Mouse (Mus musculus) forebrain, postnatal 0 days (tissue): Measurements from ENCODE around the gene Gm20479. TPM values are rescaled to one million over a fixed set of nuclear protein-coding genes. Genes with fewer than 3 reads are reported as not detected.

ENCODE experiments used
- ATAC-seq: fragments of 200-750 bp; cut with Nextera tagmentation; 2 replicates; pipeline ENCODE4 v1.8.0; 2017; ENCODE audit warnings: mild to moderate bottlenecking, moderate library complexity
- DNase-seq: peaks from one replicate; pipeline ENCODE4 v3.0.0-alpha.2; 2015
- H3K27ac ChIP-seq: fragments of 300-500 bp; sonication (generic); 2 replicates; pipeline ENCODE4 v1.5.1; 2014; ENCODE audit warnings: low read depth, mild to moderate bottlenecking, antibody characterized with exemption, low read length, moderate library complexity, mixed read lengths
- H3K27me3 ChIP-seq: fragments of 300-500 bp; sonication (generic); 2 replicates; pipeline ENCODE4 v1.6.1; 2014; ENCODE audit warnings: mild to moderate bottlenecking, low read length, mixed read lengths; ENCODE audit not compliant: insufficient read depth
- H3K36me3 ChIP-seq: fragments of 300-500 bp; sonication (generic); 2 replicates; pipeline ENCODE4 v1.6.1; 2014; ENCODE audit warnings: mild to moderate bottlenecking, moderate library complexity; ENCODE audit not compliant: insufficient read depth
- H3K4me1 ChIP-seq: fragments of 300-500 bp; sonication (generic); 2 replicates; pipeline ENCODE4 v1.6.1; 2014; ENCODE audit warnings: antibody characterized with exemption; ENCODE audit not compliant: insufficient read depth
- H3K4me2 ChIP-seq: fragments of 300-500 bp; sonication (generic); 2 replicates; pipeline ENCODE4 v1.6.1; 2014; ENCODE audit warnings: low read depth, mild to moderate bottlenecking, moderate library complexity
- H3K4me3 ChIP-seq: fragments of 300-500 bp; sonication (generic); 2 replicates; pipeline ENCODE4 v1.5.1; 2014; ENCODE audit warnings: low read depth, low read length, mixed read lengths
- H3K9ac ChIP-seq: fragments of 300-500 bp; sonication (generic); 2 replicates; pipeline ENCODE4 v1.6.1; 2014; ENCODE audit warnings: mild to moderate bottlenecking
- H3K9me3 ChIP-seq: fragments of 300-500 bp; sonication (generic); 2 replicates; pipeline ENCODE4 v1.6.1; 2016; ENCODE audit warnings: low read length
- CTCF ChIP-seq: sonication (generic); IDR thresholded peaks from 2 replicates; pipeline ENCODE4 v1.5.1; 2016; ENCODE audit warnings: antibody characterized with exemption, control low read depth, low read depth
- WGBS: fragments of 180-500 bp; shearing (Covaris S2); extraction: QIAGEN DNeasy Blood & Tissue Kit; methylation state at CpG from one replicate; pipeline ENCODE4 v1.1.7; 2014; 5-methylcytosine and 5-hydroxymethylcytosine counted together
- polyA plus RNA-seq: library from polyadenylated mRNA; unstranded; fragments of >200 nt; fragmentation: Nextera tagmentation; extraction: Ambion mirVana; gene quantifications from 2 replicates; pipeline ENCODE4 v1.2.1, GENCODE M21; 2015
- total RNA-seq: library from RNA; depleted of rRNA; stranded (reverse); fragments of >200 nt; gene quantifications from 2 replicates; pipeline ENCODE4 v1.2.3, GENCODE M21; 2014; rRNA removed

The Gm20479 gene
- total and polyA plus RNA-seq, 2 experiments from 2014 or later, result not detected

GRCm38 (mm10) chr7:27307551-27307950, 49.7 kb downstream of the Gm20479 start:
- 69% methylated on average over 9 of the region's 9 CpGs for WGBS
- Histone ChIP-seq H3K4me2 (no peak overlapping the region), H3K4me3 (no peak overlapping the region), H3K9ac (no peak overlapping the region), H3K36me3 (no peaks in the 10 kb centered on the region; the same call in 1 of the 2 replicates), H3K27ac (no peak overlapping the region), H3K27me3 (no peaks in the 10 kb centered on the region), H3K4me1 (no peaks in the 10 kb centered on the region), H3K9me3 (no peaks in the 10 kb centered on the region)
- no peak for DNase-seq
- TF ChIP-seq CTCF, result peak; percentile 42
- ATAC-seq, result no peak

- Histone ChIP-seq H3K27me3 (no peaks in the 10 kb centered on the region), H3K4me3 (no peak overlapping the region), H3K27ac (no peak overlapping the region), H3K9ac (no peak overlapping the region), H3K4me1 (no peaks in the 10 kb centered on the region), H3K4me2 (no peak overlapping the region), H3K9me3 (no peaks in the 10 kb centered on the region), H3K36me3 (no peaks in the 10 kb centered on the region; the same call in 1 of the 2 replicates)
- TF ChIP-seq CTCF, result peak; percentile 68
- DNase-seq (peak; percentile 25), ATAC-seq (no peak)
- 78% methylated on average over 24 of the region's 24 CpGs for WGBS
Observed at GRCm38 (mm10) chr7:27306161-27307160, 50.8 kb downstream of the Gm20479 start.

- no peak for DNase-seq
- H3K9ac ChIP-seq, result no peak overlapping the region
Observed at GRCm38 (mm10) chr7:27305091-27305730, 52.0 kb downstream of the Gm20479 start.

More at GRCm38 (mm10) chr7:27305091-27305730, 52.0 kb downstream of the Gm20479 start:
- no peaks in the 10 kb centered on the region for H3K4me1 ChIP-seq
- H3K27ac ChIP-seq, result no peak overlapping the region
- no peaks in the 10 kb centered on the region; the same call in 1 of the 2 replicates for H3K36me3 ChIP-seq
- ATAC-seq, result no peak
- no peak overlapping the region for H3K4me3 ChIP-seq
- no peak overlapping the region for H3K4me2 ChIP-seq
- TF ChIP-seq CTCF, result no peak
- no peaks in the 10 kb centered on the region for H3K9me3 ChIP-seq
- H3K27me3 ChIP-seq, result no peaks in the 10 kb centered on the region
- WGBS, result 89% methylated on average over 17 of the region's 17 CpGs

Other genes starting within 250 kb of the Gm20479 start
- 1.2 TPM in 1 of 2 replicates, not detected in the other for gene Cyp2f2, start 237.5 kb downstream of the Gm20479 start, total RNA-seq
- gene Cyp2f2, start 237.5 kb downstream of the Gm20479 start, polyA plus RNA-seq, result 0.13 and 0.27 TPM in 2 replicates
- not detected in 2 replicates for gene Cyp2t4, start 203.7 kb downstream of the Gm20479 start, total RNA-seq
- 0.13 and 0.34 TPM in 2 replicates for gene Cyp2t4, start 203.7 kb downstream of the Gm20479 start, polyA plus RNA-seq
- 103 and 112 TPM in 2 replicates for gene Egln2, start 190.6 kb downstream of the Gm20479 start, total RNA-seq
- 85.6 and 88.3 TPM in 2 replicates for gene Egln2, start 190.6 kb downstream of the Gm20479 start, polyA plus RNA-seq
- gene Rab4b, start 178.5 kb downstream of the Gm20479 start, total RNA-seq, result 66.8 and 71.6 TPM in 2 replicates
- 125 and 138 TPM in 2 replicates for gene Rab4b, start 178.5 kb downstream of the Gm20479 start, polyA plus RNA-seq
- not detected in 2 replicates for gene Gm21983, start 176.3 kb downstream of the Gm20479 start, total RNA-seq
- gene Gm21983, start 176.3 kb downstream of the Gm20479 start, polyA plus RNA-seq, result not detected in 2 replicates
- gene Mia, start 176.3 kb downstream of the Gm20479 start, total RNA-seq, result 9.0 and 17.4 TPM in 2 replicates
- gene Mia, start 176.3 kb downstream of the Gm20479 start, polyA plus RNA-seq, result 22.5 and 32.8 TPM in 2 replicates
- gene BC024978, start 161.6 kb downstream of the Gm20479 start, total RNA-seq, result 5.7 and 5.8 TPM in 2 replicates
- 2.0 TPM in 2 replicates for gene BC024978, start 161.6 kb downstream of the Gm20479 start, polyA plus RNA-seq
- 124 and 146 TPM in 2 replicates for gene Snrpa, start 161.1 kb downstream of the Gm20479 start, total RNA-seq
- gene Snrpa, start 161.1 kb downstream of the Gm20479 start, polyA plus RNA-seq, result 165 and 169 TPM in 2 replicates
- gene Itpkc, start 128.8 kb downstream of the Gm20479 start, total RNA-seq, result 13.6 and 17.6 TPM in 2 replicates
- gene Itpkc, start 128.8 kb downstream of the Gm20479 start, polyA plus RNA-seq, result 4.0 and 4.4 TPM in 2 replicates
- gene Coq8b, start 124.4 kb downstream of the Gm20479 start, total RNA-seq, result 25.0 and 26.3 TPM in 2 replicates
- 16.5 and 19.1 TPM in 2 replicates for gene Coq8b, start 124.4 kb downstream of the Gm20479 start, polyA plus RNA-seq
- gene Numbl, start 99.0 kb downstream of the Gm20479 start, total RNA-seq, result 81.6 and 86.4 TPM in 2 replicates
- 47.5 and 51.7 TPM in 2 replicates for gene Numbl, start 99.0 kb downstream of the Gm20479 start, polyA plus RNA-seq
- gene Ltbp4, start 19.7 kb downstream of the Gm20479 start, total RNA-seq, result 13.4 and 26.7 TPM in 2 replicates
- 8.3 and 11.7 TPM in 2 replicates for gene Ltbp4, start 19.7 kb downstream of the Gm20479 start, polyA plus RNA-seq
- gene Shkbp1, start 1.4 kb downstream of the Gm20479 start, total RNA-seq, result 30.2 and 35.6 TPM in 2 replicates
- 31.8 and 33.1 TPM in 2 replicates for gene Shkbp1, start 1.4 kb downstream of the Gm20479 start, polyA plus RNA-seq
- 18.8 and 22.3 TPM in 2 replicates for gene Sptbn4, start 90.3 kb upstream of the Gm20479 start, total RNA-seq
- 2.5 and 3.8 TPM in 2 replicates for gene Sptbn4, start 90.3 kb upstream of the Gm20479 start, polyA plus RNA-seq
- 11.6 and 14.3 TPM in 2 replicates for gene Blvrb, start 90.6 kb upstream of the Gm20479 start, total RNA-seq
- gene Blvrb, start 90.6 kb upstream of the Gm20479 start, polyA plus RNA-seq, result 16.3 and 18.9 TPM in 2 replicates
- 1.8 and 5.5 TPM in 2 replicates for gene Sertad3, start 116.3 kb upstream of the Gm20479 start, total RNA-seq
- 4.3 and 4.9 TPM in 2 replicates for gene Sertad3, start 116.3 kb upstream of the Gm20479 start, polyA plus RNA-seq
- gene Sertad1, start 129.5 kb upstream of the Gm20479 start, total RNA-seq, result 5.2 and 6.3 TPM in 2 replicates
- gene Sertad1, start 129.5 kb upstream of the Gm20479 start, polyA plus RNA-seq, result 6.3 and 7.4 TPM in 2 replicates
- 1.9 and 2.4 TPM in 2 replicates for gene Prx, start 141.9 kb upstream of the Gm20479 start, total RNA-seq
- gene Prx, start 141.9 kb upstream of the Gm20479 start, polyA plus RNA-seq, result 1.1 and 1.4 TPM in 2 replicates
- gene Hipk4, start 165.8 kb upstream of the Gm20479 start, total RNA-seq, result 0.38 and 0.95 TPM in 2 replicates
- gene Hipk4, start 165.8 kb upstream of the Gm20479 start, polyA plus RNA-seq, result 0.27 and 0.49 TPM in 2 replicates
- gene Pld3, start 195.8 kb upstream of the Gm20479 start, total RNA-seq, result 144 and 219 TPM in 2 replicates
- 205 and 246 TPM in 2 replicates for gene Pld3, start 195.8 kb upstream of the Gm20479 start, polyA plus RNA-seq
- 7.5 and 8.7 TPM in 2 replicates for gene 2310022A10Rik, start 195.8 kb upstream of the Gm20479 start, total RNA-seq
- 26.3 and 28.1 TPM in 2 replicates for gene 2310022A10Rik, start 195.8 kb upstream of the Gm20479 start, polyA plus RNA-seq
- gene Akt2, start 234.1 kb upstream of the Gm20479 start, total RNA-seq, result 61.1 and 64.2 TPM in 2 replicates
- gene Akt2, start 234.1 kb upstream of the Gm20479 start, polyA plus RNA-seq, result 53.7 and 53.9 TPM in 2 replicates